Mouse (Mus musculus) cerebellum, adult 2 months (tissue): ENCODE results near the gene St8sia4.

Source experiments
- CTCF ChIP-seq: fragments of 200-500 bp; IDR thresholded peaks from 2 replicates; pipeline ENCODE4 v1.5.1; 2011; ENCODE audit warnings: low read depth, mild to moderate bottlenecking, control low read depth, low read length, moderate library complexity, borderline replicate concordance; ENCODE audit not compliant: insufficient read depth
- POLR2A ChIP-seq: fragments of 200-500 bp; IDR thresholded peaks from 2 replicates; pipeline ENCODE4 v1.6.1; 2011; ENCODE audit warnings: low read length, control low read depth, borderline replicate concordance; ENCODE audit not compliant: insufficient read depth

- TF ChIP-seq POLR2A: no peak
- no peak for TF ChIP-seq CTCF
Measured at GRCm38 (mm10) chr1:95655564-95655963, 11.8 kb downstream of the St8sia4 start.
